Mouse (Mus musculus) midbrain, embryonic 14.5 days (tissue): ENCODE data around the gene Slc27a1. TPM values are rescaled to one million over a fixed set of nuclear protein-coding genes. Genes with fewer than 3 reads are reported as not detected.

Source experiments
- ATAC-seq: fragments of 200-750 bp; cut with Nextera tagmentation; 2 replicates; pipeline ENCODE4 v1.8.0; 2017; ENCODE audit warnings: moderate number of reproducible peaks, moderate library complexity; ENCODE audit not compliant: low FRiP score, low TSS enrichment
- DNase-seq: peaks from one replicate; pipeline ENCODE4 v3.0.0-alpha.2; 2015
- H3K27ac ChIP-seq: fragments of 300-500 bp; sonication (generic); replicated peaks from 2 replicates; pipeline ENCODE4 v1.5.1; 2014; ENCODE audit warnings: mild to moderate bottlenecking, low read depth, low read length, moderate library complexity
- H3K27me3 ChIP-seq: fragments of 300-500 bp; sonication (generic); 2 replicates; pipeline ENCODE4 v1.6.1; 2014; ENCODE audit warnings: low read length, control low read depth, mixed read lengths; ENCODE audit not compliant: control insufficient read depth, insufficient read depth
- H3K36me3 ChIP-seq: fragments of 300-500 bp; sonication (generic); 2 replicates; pipeline ENCODE4 v1.6.1; 2014; ENCODE audit warnings: low read length, control low read depth; ENCODE audit not compliant: control insufficient read depth, insufficient read depth
- H3K4me1 ChIP-seq: fragments of 300-500 bp; sonication (generic); 2 replicates; pipeline ENCODE4 v1.6.1; 2014; ENCODE audit warnings: mild to moderate bottlenecking, antibody characterized with exemption, low read length, control low read depth; ENCODE audit not compliant: control insufficient read depth, insufficient read depth
- H3K4me2 ChIP-seq: fragments of 300-500 bp; sonication (generic); 2 replicates; pipeline ENCODE4 v1.6.1; 2014; ENCODE audit warnings: mild to moderate bottlenecking, low read length, moderate library complexity
- H3K4me3 ChIP-seq: fragments of 300-500 bp; sonication (generic); replicated peaks from 2 replicates; pipeline ENCODE4 v1.5.1; 2014; ENCODE audit warnings: low read depth, low read length
- H3K9ac ChIP-seq: fragments of 300-500 bp; sonication (generic); replicated peaks from 2 replicates; pipeline ENCODE4 v1.6.1; 2014; ENCODE audit warnings: mild to moderate bottlenecking, low read length, moderate library complexity
- H3K9me3 ChIP-seq: fragments of 300-500 bp; sonication (generic); 2 replicates; pipeline ENCODE4 v1.6.1; 2016; ENCODE audit warnings: low read length, control low read depth, mixed read lengths; ENCODE audit not compliant: control insufficient read depth
- WGBS: fragments of 180-500 bp; shearing (Covaris S2); extraction: QIAGEN DNeasy Blood & Tissue Kit; methylation state at CpG from one replicate; pipeline ENCODE4 v1.1.7; 2014; 5-methylcytosine and 5-hydroxymethylcytosine counted together
- microRNA-seq: library from miRNA; unstranded; fragments of <30 nt; microRNA quantifications from one replicate; pipeline ENCODE4, GENCODE M21; 2016
- polyA plus RNA-seq: library from polyadenylated mRNA; unstranded; fragments of >200 nt; fragmentation: Nextera tagmentation; extraction: Ambion mirVana; gene quantifications from 2 replicates; pipeline ENCODE4 v1.2.1, GENCODE M21; 2014

Gene Slc27a1
- polyA plus RNA-seq, 1 experiment from 2014 or later, result 33.5 TPM

DNA sequence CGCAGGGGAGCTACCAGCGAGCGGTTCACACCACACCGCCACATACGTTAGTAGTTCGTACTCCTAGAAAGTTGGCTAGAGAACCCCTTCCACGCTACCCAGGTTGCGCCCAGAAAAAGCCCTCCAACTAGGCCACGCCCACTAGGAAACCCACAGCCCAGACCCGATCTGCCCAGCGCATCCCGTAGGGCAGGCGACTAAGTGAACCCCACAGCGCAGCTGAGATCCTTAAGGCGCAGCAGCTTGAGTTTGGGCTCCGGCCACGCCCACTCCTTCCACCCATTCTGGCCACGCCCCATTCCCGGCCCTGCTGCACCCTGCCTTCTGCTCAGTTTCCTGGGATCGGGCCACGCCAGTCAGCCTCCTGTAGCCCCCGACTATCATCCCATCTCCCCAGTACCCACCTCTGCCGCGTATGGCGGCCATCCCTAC lies 61.1 kb downstream of the Slc27a1 start:
- ATAC-seq (peak; percentile 22), DNase-seq (peak; percentile 41)
- Histone ChIP-seq H3K9ac (peak overlapping the region; percentile 66; the same call in 1 of the 2 replicates), H3K9me3 (no peaks in the 10 kb centered on the region), H3K4me3 (peak overlapping the region; percentile 41), H3K4me1 (peaks cover 12% of the 10 kb centered on the region), H3K36me3 (peaks cover 9% of the 10 kb centered on the region; the same call in 1 of the 2 replicates), H3K27ac (peak overlapping the region; percentile 84), H3K27me3 (peaks cover 10% of the 10 kb centered on the region), H3K4me2 (peak overlapping the region; percentile 95)
- WGBS, result 3% methylated on average over 25 of the region's 25 CpGs

DNA sequence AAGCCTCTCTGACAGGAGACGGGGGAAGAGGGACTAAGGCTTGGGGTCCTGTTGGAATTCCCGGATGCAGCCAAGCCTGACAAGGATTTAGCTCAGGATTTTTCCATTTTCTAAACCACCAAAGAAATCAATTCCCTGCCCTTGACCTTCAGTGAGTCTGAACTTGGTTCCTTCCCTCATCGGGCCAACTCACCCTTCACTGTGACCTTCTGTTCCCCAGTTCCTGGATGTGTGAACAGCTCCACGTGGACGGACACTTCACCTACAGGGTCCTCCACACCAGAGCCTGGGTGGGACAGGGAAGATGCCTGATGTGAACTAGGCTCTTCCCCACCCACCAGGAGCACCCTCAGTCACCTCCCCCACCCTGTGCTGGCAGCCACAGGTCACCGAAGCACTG lies 62.1 kb downstream of the Slc27a1 start:
- Histone ChIP-seq H3K9me3 (no peaks in the 10 kb centered on the region), H3K27ac (no peak overlapping the region), H3K36me3 (peaks cover 12% of the 10 kb centered on the region; the same call in 1 of the 2 replicates), H3K4me3 (no peak overlapping the region), H3K27me3 (peaks cover 10% of the 10 kb centered on the region), H3K4me1 (peaks cover 12% of the 10 kb centered on the region), H3K9ac (no peak overlapping the region), H3K4me2 (no peak overlapping the region)
- DNase-seq (no peak), ATAC-seq (no peak)
- 87% methylated on average over 6 of the region's 6 CpGs for WGBS

- no peak overlapping the region for H3K4me3 ChIP-seq
- DNase-seq, result no peak
- no peak overlapping the region for H3K4me2 ChIP-seq
- no peaks in the 10 kb centered on the region for H3K9me3 ChIP-seq
- peaks cover 10% of the 10 kb centered on the region for H3K27me3 ChIP-seq
- H3K36me3 ChIP-seq, result 0 out of 2 replicates have a peak, but pooled peaks cover 7% of the 10 kb centered on the region
- H3K9ac ChIP-seq, result no peak overlapping the region
- 59% methylated on average over 2 of the region's 2 CpGs for WGBS
- no peak for ATAC-seq
- no peak overlapping the region for H3K27ac ChIP-seq
- H3K4me1 ChIP-seq, result peaks cover 12% of the 10 kb centered on the region
Observed at GRCm38 (mm10) chr8:71631897-71632296, 63.2 kb downstream of the Slc27a1 start.

DNA sequence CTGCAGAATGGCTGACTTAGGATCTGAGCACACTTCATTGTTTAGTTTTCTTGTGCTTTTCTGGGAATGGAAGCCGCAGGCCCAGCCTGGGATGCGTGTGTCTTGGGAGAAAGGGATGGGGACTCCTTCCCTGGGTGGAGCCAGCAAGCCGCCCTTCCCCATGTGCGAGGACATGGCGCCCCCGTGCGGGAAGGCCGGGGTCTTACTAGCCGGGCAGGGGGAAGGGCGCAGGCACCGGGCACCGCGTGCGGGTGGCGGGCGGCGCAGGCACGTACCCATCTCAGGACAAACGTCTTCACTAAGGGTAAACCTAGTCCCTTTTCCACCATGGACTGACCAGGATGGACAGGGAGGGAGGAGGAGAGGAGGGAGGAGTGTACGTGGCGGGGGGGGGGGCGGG lies 64.5 kb downstream of the Slc27a1 start:
- Histone ChIP-seq H3K4me1 (peaks cover 12% of the 10 kb centered on the region), H3K27ac (no peak overlapping the region), H3K4me2 (no peak overlapping the region), H3K27me3 (peaks cover 10% of the 10 kb centered on the region), H3K9ac (no peak overlapping the region), H3K9me3 (no peaks in the 10 kb centered on the region), H3K36me3 (0 out of 2 replicates have a peak, but pooled peaks cover 7% of the 10 kb centered on the region), H3K4me3 (no peak overlapping the region)
- WGBS, result 6% methylated on average over 19 of the region's 22 CpGs
- DNase-seq (no peak), ATAC-seq (no peak)

DNA sequence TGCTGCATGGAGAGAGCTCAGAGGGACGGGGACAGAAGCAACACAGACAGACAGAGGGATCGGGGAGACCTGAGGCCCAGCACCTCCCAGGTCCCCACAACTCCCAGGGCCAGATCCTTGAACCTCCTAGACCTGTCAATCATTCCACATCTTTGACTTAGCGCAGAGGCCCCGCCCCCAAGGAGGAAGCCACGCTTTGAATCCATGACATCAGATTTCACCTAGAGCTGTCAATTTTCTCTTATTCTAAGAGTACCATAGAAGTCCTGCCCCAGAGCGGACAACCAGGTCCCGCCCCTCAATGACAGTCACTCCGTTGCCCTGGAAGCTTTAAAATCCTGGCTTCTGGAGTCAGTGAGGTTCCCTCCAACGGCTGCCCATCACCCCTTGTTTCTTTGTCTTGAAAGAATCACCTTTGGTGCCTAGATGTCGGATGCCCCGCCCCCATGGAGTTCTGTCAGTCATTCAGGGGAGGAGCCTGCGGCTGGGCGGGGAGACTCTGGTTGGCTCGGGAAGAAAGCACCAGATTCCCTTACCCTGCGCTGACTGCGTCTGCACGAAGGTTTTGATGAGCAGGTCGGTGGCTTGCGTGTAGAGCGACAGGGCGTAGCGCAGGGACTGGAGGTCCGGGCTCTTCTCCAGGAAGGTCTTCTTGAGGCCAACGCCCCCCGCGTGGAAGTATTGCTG lies 65.4 kb downstream of the Slc27a1 start:
- 3% methylated on average over 26 of the region's 26 CpGs for WGBS
- Histone ChIP-seq H3K4me1 (peaks cover 6% of the 10 kb centered on the region), H3K4me3 (no peak overlapping the region; the same call in 1 of the 2 replicates), H3K36me3 (peaks cover 13% of the 10 kb centered on the region; the same call in 1 of the 2 replicates), H3K27me3 (peaks cover 10% of the 10 kb centered on the region), H3K9ac (0 out of 2 replicates have a peak overlapping the region, but pooled peaks have one; percentile 12), H3K4me2 (peak overlapping the region; percentile 36), H3K9me3 (no peaks in the 10 kb centered on the region), H3K27ac (peak overlapping the region; percentile 57)
- DNase-seq, result peak; percentile 84
- peak; percentile 49; the same call in 1 of the 2 replicates for ATAC-seq

Small RNA genes lying within 50 kb of the gene (microRNA-seq; reads per million reads assigned to microRNA genes)
- 2.5 reads per million, percentile 17 among the genes with 10 or more reads in this experiment for gene Mir6769b

Other genes starting within 250 kb of the Slc27a1 start
- gene Use1, start 202.0 kb upstream of the Slc27a1 start, polyA plus RNA-seq, result 121 TPM in 2 replicates
- 4.2 and 4.3 TPM in 2 replicates for gene Ocel1, start 197.6 kb upstream of the Slc27a1 start, polyA plus RNA-seq
- gene Nr2f6, start 186.9 kb upstream of the Slc27a1 start, polyA plus RNA-seq, result 24.9 and 29.4 TPM in 2 replicates
- gene Ushbp1, start 173.1 kb upstream of the Slc27a1 start, polyA plus RNA-seq, result 3.5 and 5.7 TPM in 2 replicates
- 78.3 and 88.4 TPM in 2 replicates for gene Babam1, start 172.0 kb upstream of the Slc27a1 start, polyA plus RNA-seq
- gene Ankle1, start 162.9 kb upstream of the Slc27a1 start, polyA plus RNA-seq, result 3.0 and 5.3 TPM in 2 replicates
- gene Abhd8, start 105.2 kb upstream of the Slc27a1 start, polyA plus RNA-seq, result 119 and 133 TPM in 2 replicates
- 199 and 222 TPM in 2 replicates for gene Mrpl34, start 103.9 kb upstream of the Slc27a1 start, polyA plus RNA-seq
- 213 and 233 TPM in 2 replicates for gene Dda1, start 99.7 kb upstream of the Slc27a1 start, polyA plus RNA-seq
- gene Ano8, start 82.9 kb upstream of the Slc27a1 start, polyA plus RNA-seq, result 7.7 and 9.4 TPM in 2 replicates
- gene Gtpbp3, start 80.8 kb upstream of the Slc27a1 start, polyA plus RNA-seq, result 4.9 and 5.2 TPM in 2 replicates
- gene Plvap, start 57.1 kb upstream of the Slc27a1 start, polyA plus RNA-seq, result 3.6 and 4.1 TPM in 2 replicates
- not detected in 2 replicates for gene Ccdc194, start 43.2 kb upstream of the Slc27a1 start, polyA plus RNA-seq
- 0.86 and 7.9 TPM in 2 replicates for gene Bst2, start 31.4 kb upstream of the Slc27a1 start, polyA plus RNA-seq
- gene Mvb12a, start 26.0 kb upstream of the Slc27a1 start, polyA plus RNA-seq, result 54.6 and 61.5 TPM in 2 replicates
- gene Tmem221, start 10.0 kb upstream of the Slc27a1 start, polyA plus RNA-seq, result not detected in 2 replicates
- not detected in 2 replicates for gene Nxnl1, start 2.3 kb upstream of the Slc27a1 start, polyA plus RNA-seq
- gene Pgls, start 23.3 kb downstream of the Slc27a1 start, polyA plus RNA-seq, result 241 and 269 TPM in 2 replicates
- 6.3 and 8.5 TPM in 2 replicates for gene Fam129c, start 28.8 kb downstream of the Slc27a1 start, polyA plus RNA-seq
- 60.4 and 70.3 TPM in 2 replicates for gene Colgalt1, start 42.1 kb downstream of the Slc27a1 start, polyA plus RNA-seq
- gene Unc13a, start 102.9 kb downstream of the Slc27a1 start, polyA plus RNA-seq, result 17.4 and 18.9 TPM in 2 replicates
- gene Jak3, start 107.4 kb downstream of the Slc27a1 start, polyA plus RNA-seq, result 2.5 and 3.6 TPM in 2 replicates
- gene Insl3, start 120.3 kb downstream of the Slc27a1 start, polyA plus RNA-seq, result 0.89 TPM in 1 of 2 replicates, not detected in the other
- gene B3gnt3, start 132.9 kb downstream of the Slc27a1 start, polyA plus RNA-seq, result 0.11 and 0.20 TPM in 2 replicates
- 66.5 and 74.6 TPM in 2 replicates for gene Fcho1, start 156.8 kb downstream of the Slc27a1 start, polyA plus RNA-seq